Mouse (Mus musculus) embryonic facial prominence, embryonic 14.5 days (tissue): Measurements from ENCODE around the gene Notch2. TPM values are rescaled to one million over a fixed set of nuclear protein-coding genes. Genes with fewer than 3 reads are reported as not detected.
A peak's percentile ranks its signal among the peaks of the same experiment; 100 is the strongest.

Experiments
- ATAC-seq: fragments of 200-750 bp; cut with Nextera tagmentation; 2 replicates; pipeline ENCODE4 v1.8.0; 2017; ENCODE audit warnings: low read depth, moderate number of reproducible peaks, moderate TSS enrichment
- DNase-seq: peaks from one replicate; pipeline ENCODE4 v3.0.0-alpha.2; 2015; ENCODE audit warnings: low spot score
- H3K27ac ChIP-seq: fragments of 300-500 bp; sonication (generic); replicated peaks from 2 replicates; pipeline ENCODE4 v1.5.1; 2014; ENCODE audit warnings: low read depth, mild to moderate bottlenecking, low read length, moderate library complexity
- H3K27me3 ChIP-seq: fragments of 300-500 bp; sonication (generic); replicated peaks from 2 replicates; pipeline ENCODE4 v1.6.1; 2014; ENCODE audit warnings: low read length; ENCODE audit not compliant: control insufficient read depth, insufficient read depth
- H3K36me3 ChIP-seq: fragments of 300-500 bp; sonication (generic); 2 replicates; pipeline ENCODE4 v1.6.1; 2014; ENCODE audit warnings: low read length, mixed read lengths; ENCODE audit not compliant: control insufficient read depth, insufficient read depth
- H3K4me1 ChIP-seq: fragments of 300-500 bp; sonication (generic); 2 replicates; pipeline ENCODE4 v1.6.1; 2014; ENCODE audit warnings: antibody characterized with exemption, low read length; ENCODE audit not compliant: control insufficient read depth, insufficient read depth
- H3K4me2 ChIP-seq: fragments of 300-500 bp; sonication (generic); 2 replicates; pipeline ENCODE4 v1.6.1; 2014; ENCODE audit warnings: low read depth, mild to moderate bottlenecking, low read length, moderate library complexity, mixed read lengths
- H3K4me3 ChIP-seq: fragments of 300-500 bp; sonication (generic); 2 replicates; pipeline ENCODE4 v1.5.1; 2014; ENCODE audit warnings: low read depth, mild to moderate bottlenecking, low read length
- H3K9ac ChIP-seq: fragments of 300-500 bp; sonication (generic); 2 replicates; pipeline ENCODE4 v1.6.1; 2014; ENCODE audit warnings: low read depth, mild to moderate bottlenecking, low read length, moderate library complexity, mixed read lengths
- H3K9me3 ChIP-seq: fragments of 300-500 bp; sonication (generic); 2 replicates; pipeline ENCODE4 v1.6.1; 2016; ENCODE audit warnings: low read length; ENCODE audit not compliant: control insufficient read depth
- WGBS: fragments of 180-500 bp; shearing (Covaris S2); extraction: QIAGEN DNeasy Blood & Tissue Kit; methylation state at CpG from one replicate; pipeline ENCODE4 v1.1.7; 2014; 5-methylcytosine and 5-hydroxymethylcytosine counted together
- polyA plus RNA-seq: library from polyadenylated mRNA; unstranded; fragments of >200 nt; fragmentation: Nextera tagmentation; extraction: Ambion mirVana; gene quantifications from 2 replicates; pipeline ENCODE4 v1.2.1, GENCODE M21; 2014

Notch2 gene
- polyA plus RNA-seq, 1 experiment from 2014 or later, result 35.6 TPM

- Histone ChIP-seq H3K4me2 (no peak overlapping the region), H3K36me3 (no peaks in the 10 kb centered on the region), H3K9ac (no peak overlapping the region), H3K27me3 (no peaks in the 10 kb centered on the region), H3K4me1 (no peaks in the 10 kb centered on the region), H3K9me3 (no peaks in the 10 kb centered on the region), H3K4me3 (no peak overlapping the region), H3K27ac (no peak overlapping the region)
- ATAC-seq, result no peak
- WGBS, result 91% methylated on average over 3 of the region's 3 CpGs
- DNase-seq, result peak; percentile 25
Measured at GRCm38 (mm10) chr3:97987153-97987552, 26.2 kb upstream of the Notch2 start.

DNA sequence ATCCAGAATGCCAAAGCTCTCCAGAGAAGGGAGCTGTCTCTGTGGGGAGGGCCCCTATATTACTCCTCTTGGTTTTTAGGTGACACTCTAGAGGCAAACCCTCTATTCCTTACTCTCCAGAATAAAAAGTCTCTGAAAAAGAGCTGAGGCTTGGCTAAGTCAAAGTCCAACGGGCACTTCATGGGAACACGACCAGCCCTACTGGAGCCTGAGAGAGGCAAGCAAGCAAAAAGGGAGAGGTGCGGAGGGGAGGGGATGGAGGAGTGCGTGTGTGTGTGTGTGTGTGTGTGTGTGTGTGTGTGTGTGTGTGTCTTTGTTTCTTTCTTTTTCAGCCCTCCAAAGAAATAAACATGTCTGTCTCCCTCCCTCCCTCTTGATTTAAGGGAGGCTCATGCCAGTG lies 24.6 kb upstream of the Notch2 start:
- no peaks in the 10 kb centered on the region for H3K4me1 ChIP-seq
- no peak overlapping the region for H3K4me3 ChIP-seq
- H3K9ac ChIP-seq, result no peak overlapping the region
- WGBS, result 80% methylated on average over 4 of the region's 4 CpGs
- no peaks in the 10 kb centered on the region for H3K36me3 ChIP-seq
- H3K4me2 ChIP-seq, result no peak overlapping the region
- DNase-seq (no peak), ATAC-seq (no peak)
- H3K27ac ChIP-seq, result no peak overlapping the region
- no peaks in the 10 kb centered on the region for H3K27me3 ChIP-seq
- no peaks in the 10 kb centered on the region for H3K9me3 ChIP-seq

DNA sequence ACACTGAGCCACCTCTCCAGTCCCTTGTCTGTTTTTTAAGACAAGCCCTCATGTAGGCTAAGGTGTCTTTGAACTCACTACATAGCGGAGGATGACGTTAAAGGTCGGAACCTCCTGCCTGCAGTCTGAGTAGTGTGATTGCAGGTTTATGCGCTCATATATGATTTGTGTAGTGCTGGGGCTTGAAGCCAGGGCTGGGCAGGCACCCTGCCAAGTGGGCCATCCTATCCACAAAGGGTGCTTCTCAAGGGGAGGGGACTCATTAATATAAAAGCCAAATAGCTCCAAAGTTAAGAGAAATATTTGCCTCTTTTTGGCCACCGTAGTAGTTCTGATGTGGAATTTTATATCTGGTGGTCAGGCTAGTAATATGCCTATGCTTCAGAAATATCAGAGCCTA lies 22.8 kb upstream of the Notch2 start:
- Histone ChIP-seq H3K27me3 (no peaks in the 10 kb centered on the region), H3K4me2 (no peak overlapping the region), H3K36me3 (no peaks in the 10 kb centered on the region), H3K4me1 (no peaks in the 10 kb centered on the region), H3K9me3 (no peaks in the 10 kb centered on the region), H3K27ac (no peak overlapping the region), H3K9ac (no peak overlapping the region), H3K4me3 (no peak overlapping the region)
- no peak for DNase-seq
- ATAC-seq, result no peak
- WGBS, result 85% methylated on average over 5 of the region's 5 CpGs

DNA sequence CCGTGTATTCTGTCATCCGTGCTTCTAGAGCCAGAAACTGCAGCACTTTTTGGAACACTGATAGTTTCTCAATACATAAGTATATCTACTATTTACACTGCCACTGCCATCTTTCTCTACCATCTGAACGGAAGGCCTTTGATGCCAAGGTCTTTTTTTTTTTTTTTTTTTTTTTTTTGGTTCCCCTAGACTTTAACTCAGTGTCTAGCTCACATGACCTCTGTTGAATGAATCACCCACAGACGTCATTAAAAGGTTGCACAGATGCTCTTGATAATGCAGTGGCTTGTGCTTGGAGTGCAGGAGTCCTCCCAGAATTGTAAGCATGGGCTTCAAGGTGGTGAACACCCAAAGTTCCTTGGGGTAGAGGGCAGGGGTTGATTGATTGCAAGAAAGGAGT lies 21.0 kb upstream of the Notch2 start:
- ATAC-seq, result no peak
- Histone ChIP-seq H3K27ac (no peak overlapping the region), H3K27me3 (no peaks in the 10 kb centered on the region), H3K4me1 (no peaks in the 10 kb centered on the region), H3K9me3 (no peaks in the 10 kb centered on the region), H3K4me2 (no peak overlapping the region), H3K4me3 (no peak overlapping the region), H3K36me3 (no peaks in the 10 kb centered on the region), H3K9ac (no peak overlapping the region)
- 63% methylated on average over 4 of the region's 4 CpGs for WGBS
- no peak for DNase-seq

GRCm38 (mm10) chr3:97993196-97993595 lies 20.1 kb upstream of the Notch2 start:
- no peak for ATAC-seq
- no peaks in the 10 kb centered on the region for H3K27me3 ChIP-seq
- H3K4me2 ChIP-seq, result no peak overlapping the region
- no peak overlapping the region for H3K4me3 ChIP-seq
- no peak overlapping the region for H3K27ac ChIP-seq
- no peaks in the 10 kb centered on the region for H3K36me3 ChIP-seq
- no peaks in the 10 kb centered on the region for H3K9me3 ChIP-seq
- no peaks in the 10 kb centered on the region for H3K4me1 ChIP-seq
- DNase-seq, result no peak
- 50% methylated on average over 5 of the region's 5 CpGs for WGBS
- H3K9ac ChIP-seq, result no peak overlapping the region

GRCm38 (mm10) chr3:97993920-97994545 lies 19.3 kb upstream of the Notch2 start:
- Histone ChIP-seq H3K4me3 (no peak overlapping the region), H3K36me3 (no peaks in the 10 kb centered on the region), H3K4me2 (no peak overlapping the region), H3K9me3 (no peaks in the 10 kb centered on the region), H3K27ac (no peak overlapping the region), H3K4me1 (no peaks in the 10 kb centered on the region), H3K9ac (no peak overlapping the region), H3K27me3 (no peaks in the 10 kb centered on the region)
- ATAC-seq, result no peak
- WGBS, result 85% methylated on average over 3 of the region's 3 CpGs
- no peak for DNase-seq

GRCm38 (mm10) chr3:97994818-97995217 lies 18.5 kb upstream of the Notch2 start:
- no peak for DNase-seq
- H3K4me3 ChIP-seq, result no peak overlapping the region
- H3K27ac ChIP-seq, result no peak overlapping the region
- no peak for ATAC-seq
- no peak overlapping the region for H3K9ac ChIP-seq
- no peaks in the 10 kb centered on the region for H3K36me3 ChIP-seq
- H3K4me2 ChIP-seq, result no peak overlapping the region
- 89% methylated on average over 5 of the region's 5 CpGs for WGBS
- no peaks in the 10 kb centered on the region for H3K4me1 ChIP-seq
- H3K9me3 ChIP-seq, result no peaks in the 10 kb centered on the region
- no peaks in the 10 kb centered on the region for H3K27me3 ChIP-seq

- WGBS, result 71% methylated on average over 4 of the region's 4 CpGs
- no peak for ATAC-seq
- no peaks in the 10 kb centered on the region for H3K36me3 ChIP-seq
- no peak overlapping the region for H3K27ac ChIP-seq
- no peaks in the 10 kb centered on the region for H3K27me3 ChIP-seq
- no peak for DNase-seq
- H3K9ac ChIP-seq, result no peak overlapping the region
- H3K4me3 ChIP-seq, result no peak overlapping the region
- H3K9me3 ChIP-seq, result no peaks in the 10 kb centered on the region
- H3K4me1 ChIP-seq, result no peaks in the 10 kb centered on the region
- no peak overlapping the region for H3K4me2 ChIP-seq
Measured at GRCm38 (mm10) chr3:97998349-97998748, 15.0 kb upstream of the Notch2 start.

GRCm38 (mm10) chr3:98003558-98003957 lies 9.8 kb upstream of the Notch2 start:
- Histone ChIP-seq H3K9me3 (no peaks in the 10 kb centered on the region), H3K27me3 (no peaks in the 10 kb centered on the region), H3K4me3 (no peak overlapping the region), H3K36me3 (no peaks in the 10 kb centered on the region), H3K27ac (no peak overlapping the region), H3K4me1 (no peaks in the 10 kb centered on the region), H3K9ac (no peak overlapping the region), H3K4me2 (no peak overlapping the region)
- 81% methylated on average over 4 of the region's 4 CpGs for WGBS
- ATAC-seq (no peak), DNase-seq (no peak)
